Comparison of ENCODE assay signal across 10 mouse cellular contexts in the genomic region with DNA sequence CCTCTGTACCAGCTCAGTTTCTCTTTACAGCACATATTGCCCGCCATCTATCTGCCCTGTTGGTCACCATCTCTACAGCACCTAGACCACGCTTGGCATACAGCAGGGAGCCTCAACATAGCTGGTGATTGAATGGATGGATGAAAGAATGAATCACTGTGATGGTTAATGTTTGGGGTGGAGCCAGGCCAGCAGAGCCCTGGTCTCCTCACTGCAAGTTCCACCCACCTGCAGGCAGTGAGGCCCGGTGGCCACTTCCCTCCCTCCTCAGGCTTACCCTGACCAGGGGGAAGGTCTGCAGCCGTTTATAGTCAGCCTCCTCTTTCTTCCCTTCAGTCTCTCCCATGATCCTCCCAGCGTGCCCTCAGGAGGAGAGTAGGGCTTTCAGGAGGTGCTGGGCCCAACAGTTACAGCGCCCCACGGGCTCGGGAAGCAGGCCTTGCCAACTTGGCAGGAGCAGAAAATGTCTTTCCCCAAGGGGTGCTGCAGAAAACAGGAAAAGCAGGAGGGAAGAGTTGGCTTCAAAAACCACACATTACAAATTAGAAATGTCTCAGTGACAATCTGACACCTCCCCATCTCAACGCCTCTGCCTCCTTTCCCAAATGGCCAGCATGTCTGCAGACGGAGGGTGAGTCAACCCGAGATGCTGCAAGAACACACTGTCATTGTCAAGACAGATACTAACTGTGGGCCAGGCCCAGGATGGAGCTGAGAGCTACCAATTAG. TPM values are rescaled to one million over a fixed set of nuclear protein-coding genes. Genes with fewer than 3 reads are reported as not detected.
DNase-seq lines count a peak whose midpoint lies in the region; ATAC-seq and TF ChIP-seq lines count a peak whose summit lies in the region.
"Had no signal": no experiment of that assay in that cellular context is flagged by ENCODE, and none has a peak within 500 bp of the region (broad histone marks: within the 10 kb centered on the region; RNA-seq: fewer than 3 reads in every experiment).

No protein-coding gene starts in this region.

- TF ChIP-seq CTCF in cerebellum, adult 2 months (IDR thresholded peaks at IDR 0.05; ENCODE audit: borderline replicate concordance, insufficient read depth, low read depth, low read length), result no peak
- no peak for TF ChIP-seq CTCF in lung, postnatal 0 days (IDR thresholded peaks at IDR 0.05)

- DNase-seq in hindbrain, embryonic 11.5 days (ENCODE audit: low spot score), result no peak
- DNase-seq in MN1 (ENCODE audit: low spot score), result peak; percentile 66
- DNase-seq in cerebellum, adult 2 months, result peak; percentile 75 to 83
- peak; percentile 65 to 78 for DNase-seq in left cerebral cortex, postnatal 14 days (ENCODE audit: low spot score in 2 of 2)
- no peak for DNase-seq in ovary, postnatal 10 days (ENCODE audit: low spot score)
- no peak for DNase-seq in lung, postnatal 0 days (ENCODE audit: low spot score)
- DNase-seq: midbrain, embryonic 14.5 days had no signal

- H3K4me2 ChIP-seq in hindbrain, embryonic 13.5 days, result no peak overlapping the region
- H3K4me2 ChIP-seq in hindbrain, embryonic 11.5 days (replicated peaks; ENCODE audit: low read depth, low read length), result no peak overlapping the region
- H3K4me2 ChIP-seq in lung, postnatal 0 days (replicated peaks; ENCODE audit: low read depth, low read length), result no peak overlapping the region
- H3K4me2 ChIP-seq: hindbrain, embryonic 12.5 days; limb, embryonic 13.5 days had no signal

- H3K4me1 ChIP-seq in hindbrain, embryonic 13.5 days (replicated peaks), result peaks cover 25% of the 10 kb centered on the region
- H3K4me1 ChIP-seq in hindbrain, embryonic 11.5 days (replicated peaks; ENCODE audit: control insufficient read depth, insufficient read depth, low read length), result no peaks in the 10 kb centered on the region
- peaks cover 72% of the 10 kb centered on the region for H3K4me1 ChIP-seq in cerebellum, adult 2 months (ENCODE audit: control insufficient read depth, insufficient read depth, low read length)
- peaks cover 16% of the 10 kb centered on the region; the same call in 1 of the 2 replicates for H3K4me1 ChIP-seq in lung, postnatal 0 days (ENCODE audit: insufficient read depth, low read depth, low read length)

- intact Hi-C loops in left cerebral cortex, postnatal 14 days (cut with DNase I), result no loop called here

- no peak overlapping the region for H3K4me3 ChIP-seq in hindbrain, embryonic 13.5 days
- no peak overlapping the region for H3K4me3 ChIP-seq in hindbrain, embryonic 11.5 days (ENCODE audit: low read depth, low read length)
- no peak overlapping the region for H3K4me3 ChIP-seq in cerebellum, adult 2 months (replicated peaks; ENCODE audit: insufficient read depth, low read depth, low read length)
- H3K4me3 ChIP-seq in lung, postnatal 0 days (ENCODE audit: low read depth, low read length), result no peak overlapping the region
- H3K4me3 ChIP-seq: hindbrain, embryonic 12.5 days; limb, embryonic 13.5 days had no signal

- WGBS in hindbrain, embryonic 13.5 days, result 85% methylated on average over 11 of the region's 11 CpGs
- 81% methylated on average over 11 of the region's 11 CpGs for WGBS in hindbrain, embryonic 11.5 days
- WGBS in cerebellum, adult 2 months, result 13% methylated on average over 11 of the region's 11 CpGs
- 75% methylated on average over 11 of the region's 11 CpGs for WGBS in lung, postnatal 0 days

- no peak overlapping the region for H3K27ac ChIP-seq in hindbrain, embryonic 13.5 days
- H3K27ac ChIP-seq in hindbrain, embryonic 11.5 days (ENCODE audit: low read depth, low read length), result no peak overlapping the region
- peak overlapping the region; percentile 78 for H3K27ac ChIP-seq in cerebellum, adult 2 months (ENCODE audit: insufficient read depth, low read length)
- no peak overlapping the region for H3K27ac ChIP-seq in lung, postnatal 0 days (ENCODE audit: low read length)
- H3K27ac ChIP-seq: hindbrain, embryonic 12.5 days; limb, embryonic 13.5 days had no signal

- peaks cover 44% of the 10 kb centered on the region for H3K36me3 ChIP-seq in hindbrain, embryonic 13.5 days
- 0 out of 2 replicates have a peak, but pooled peaks cover 2% of the 10 kb centered on the region for H3K36me3 ChIP-seq in hindbrain, embryonic 11.5 days (ENCODE audit: control insufficient read depth, insufficient read depth, low read length)
- H3K36me3 ChIP-seq in lung, postnatal 0 days (ENCODE audit: insufficient read depth, low read length), result no peaks in the 10 kb centered on the region

- no peaks in the 10 kb centered on the region for H3K27me3 ChIP-seq in hindbrain, embryonic 13.5 days
- H3K27me3 ChIP-seq in hindbrain, embryonic 11.5 days (ENCODE audit: control insufficient read depth, insufficient read depth, low read length), result no peaks in the 10 kb centered on the region
- no peaks in the 10 kb centered on the region for H3K27me3 ChIP-seq in cerebellum, adult 2 months (ENCODE audit: control insufficient read depth, insufficient read depth, low read length)
- no peaks in the 10 kb centered on the region for H3K27me3 ChIP-seq in lung, postnatal 0 days (replicated peaks; ENCODE audit: insufficient read depth, low read length)
- H3K27me3 ChIP-seq: hindbrain, embryonic 12.5 days; limb, embryonic 13.5 days had no signal

- no peaks in the 10 kb centered on the region for H3K9me3 ChIP-seq in hindbrain, embryonic 13.5 days
- no peaks in the 10 kb centered on the region for H3K9me3 ChIP-seq in hindbrain, embryonic 11.5 days (ENCODE audit: control insufficient read depth, low read length)
- H3K9me3 ChIP-seq in lung, postnatal 0 days (ENCODE audit: low read length), result no peaks in the 10 kb centered on the region
- H3K9me3 ChIP-seq: hindbrain, embryonic 12.5 days; limb, embryonic 13.5 days had no signal

- no peak for TF ChIP-seq EP300 in lung, postnatal 0 days (IDR thresholded peaks at IDR 0.05)

- peak overlapping the region; percentile 39; the same call in 1 of the 2 replicates for H3K9ac ChIP-seq in hindbrain, embryonic 13.5 days
- H3K9ac ChIP-seq in hindbrain, embryonic 11.5 days (ENCODE audit: low read depth, low read length), result no peak overlapping the region
- H3K9ac ChIP-seq in lung, postnatal 0 days (replicated peaks; ENCODE audit: low read depth), result no peak overlapping the region
- H3K9ac ChIP-seq: hindbrain, embryonic 12.5 days; limb, embryonic 13.5 days had no signal

- 0 out of 2 replicates have a peak, but pooled peaks have one; percentile 6 for TF ChIP-seq POLR2A in cerebellum, adult 2 months (IDR thresholded peaks at IDR 0.05; ENCODE audit: borderline replicate concordance, insufficient read depth, low read length)

- ATAC-seq in hindbrain, embryonic 13.5 days (ENCODE audit: low FRiP score), result no peak
- no peak for ATAC-seq in hindbrain, embryonic 11.5 days (ENCODE audit: low FRiP score)
- no peak for ATAC-seq in lung, postnatal 0 days

RNA-seq across cellular contexts. Expression of a gene that starts 12.9 kb away (rescaled TPM):
- polyA plus RNA-seq in hindbrain, embryonic 13.5 days (2015; fragmentation: Nextera tagmentation; extraction: Ambion mirVana), result 83.5 and 84.9 TPM in 2 replicates
- polyA plus RNA-seq in hindbrain, embryonic 11.5 days (2014; fragmentation: Nextera tagmentation; extraction: Ambion mirVana), result 61.8 and 71.9 TPM in 2 replicates
- 55.1 and 56.7 TPM in 2 replicates for polyA plus RNA-seq in cerebellum, adult 2 months (2012; rRNA removed)
- total RNA-seq in left cerebral cortex, postnatal 14 days (2021), result 10 to 100 TPM; 37.5 to 39.7 TPM
- polyA plus RNA-seq in lung, postnatal 0 days (2015; fragmentation: Nextera tagmentation; extraction: Ambion mirVana), result 49.5 and 52.4 TPM in 2 replicates

RNA-seq across cellular contexts. Expression of a gene that starts 22.4 kb away (rescaled TPM):
- polyA plus RNA-seq in hindbrain, embryonic 13.5 days (2015; fragmentation: Nextera tagmentation; extraction: Ambion mirVana), result 9.8 and 10.2 TPM in 2 replicates
- polyA plus RNA-seq in hindbrain, embryonic 11.5 days (2014; fragmentation: Nextera tagmentation; extraction: Ambion mirVana), result 4.3 and 9.5 TPM in 2 replicates
- 42.7 and 45.2 TPM in 2 replicates for polyA plus RNA-seq in cerebellum, adult 2 months (2012; rRNA removed)
- 10 to 100 TPM; 24.8 to 25.3 TPM for total RNA-seq in left cerebral cortex, postnatal 14 days (2021)
- polyA plus RNA-seq in lung, postnatal 0 days (2015; fragmentation: Nextera tagmentation; extraction: Ambion mirVana), result 4.5 and 5.1 TPM in 2 replicates

RNA-seq across cellular contexts. Expression of a gene that starts 39.9 kb away (rescaled TPM):
- polyA plus RNA-seq in hindbrain, embryonic 13.5 days (2015; fragmentation: Nextera tagmentation; extraction: Ambion mirVana), result 21.0 and 21.4 TPM in 2 replicates
- polyA plus RNA-seq in hindbrain, embryonic 11.5 days (2014; fragmentation: Nextera tagmentation; extraction: Ambion mirVana), result 1.5 and 1.7 TPM in 2 replicates
- 88.0 and 100 TPM in 2 replicates for polyA plus RNA-seq in cerebellum, adult 2 months (2012; rRNA removed)
- 100 to 1,000 TPM; 693 to 768 TPM for total RNA-seq in left cerebral cortex, postnatal 14 days (2021)
- polyA plus RNA-seq in lung, postnatal 0 days (2015; fragmentation: Nextera tagmentation; extraction: Ambion mirVana), result 1.0 and 1.2 TPM in 2 replicates

Comparison
In these comparisons a context has a peak if more than half of its experiments do, and no peak if none do; other contexts are left out.
1. DNase-seq: peak in MN1 (single experiment), cerebellum, adult 2 months (2 of 2) and left cerebral cortex, postnatal 14 days (2 of 2); none in hindbrain, embryonic 11.5 days (single experiment), ovary, postnatal 10 days (single experiment) and lung, postnatal 0 days (single experiment).